22 mouse cellular contexts compared by ENCODE assay signal in genomic region chr5:96578705-96579104, GRCm38 (mm10).
DNase-seq lines count a peak whose midpoint lies in the region; ATAC-seq lines count a peak whose summit lies in the region.
"Had no signal": no experiment of that assay in that cellular context is flagged by ENCODE, and none has a peak within 500 bp of the region (broad histone marks: within the 10 kb centered on the region; RNA-seq: fewer than 3 reads in every experiment).

No protein-coding gene starts in this region.

- peaks cover 27% of the 10 kb centered on the region for H3K36me3 ChIP-seq in kidney, embryonic 15.5 days
- H3K36me3 ChIP-seq in kidney, embryonic 14.5 days (ENCODE audit: control insufficient read depth, insufficient read depth, low read length): peaks cover 7% of the 10 kb centered on the region; the same call in 1 of the 2 replicates
- 0 out of 2 replicates have a peak, but pooled peaks cover 6% of the 10 kb centered on the region for H3K36me3 ChIP-seq in embryonic facial prominence, embryonic 14.5 days (ENCODE audit: control insufficient read depth, insufficient read depth, low read length)
- no peaks in the 10 kb centered on the region for H3K36me3 ChIP-seq in midbrain, embryonic 11.5 days (ENCODE audit: control insufficient read depth, insufficient read depth, low read length)
- H3K36me3 ChIP-seq: embryonic facial prominence, embryonic 13.5 days; forebrain, embryonic 15.5 days; G1E had no signal

- 0 out of 2 replicates have a peak overlapping the region, but pooled peaks have one; percentile 9 for H3K27ac ChIP-seq in kidney, embryonic 15.5 days
- H3K27ac ChIP-seq in kidney, embryonic 14.5 days (ENCODE audit: low read depth, low read length): no peak overlapping the region
- H3K27ac ChIP-seq in embryonic facial prominence, embryonic 14.5 days (replicated peaks; ENCODE audit: low read depth, low read length): no peak overlapping the region
- H3K27ac ChIP-seq in midbrain, embryonic 11.5 days (ENCODE audit: low read depth, low read length): no peak overlapping the region
- H3K27ac ChIP-seq: embryonic facial prominence, embryonic 13.5 days; forebrain, embryonic 15.5 days; heart, embryonic 13.5 days had no signal

- no peak overlapping the region for H3K4me3 ChIP-seq in kidney, embryonic 15.5 days (replicated peaks)
- H3K4me3 ChIP-seq in kidney, embryonic 14.5 days (ENCODE audit: low read length): no peak overlapping the region
- no peak overlapping the region for H3K4me3 ChIP-seq in embryonic facial prominence, embryonic 14.5 days (ENCODE audit: low read depth, low read length)
- no peak overlapping the region for H3K4me3 ChIP-seq in midbrain, embryonic 11.5 days (ENCODE audit: low read depth, low read length)
- H3K4me3 ChIP-seq: embryonic facial prominence, embryonic 13.5 days; erythroblast, embryonic 14.5 days; forebrain, embryonic 15.5 days; heart, embryonic 13.5 days had no signal

- no peak overlapping the region for H3K9ac ChIP-seq in kidney, embryonic 15.5 days
- no peak overlapping the region for H3K9ac ChIP-seq in kidney, embryonic 14.5 days (ENCODE audit: low read depth, low read length)
- H3K9ac ChIP-seq in embryonic facial prominence, embryonic 14.5 days (ENCODE audit: low read depth, low read length): no peak overlapping the region
- no peak overlapping the region for H3K9ac ChIP-seq in midbrain, embryonic 11.5 days (ENCODE audit: low read length)
- H3K9ac ChIP-seq: embryonic facial prominence, embryonic 13.5 days; forebrain, embryonic 15.5 days; heart, embryonic 13.5 days had no signal

- 72% methylated on average over 3 of the region's 3 CpGs for WGBS in kidney, embryonic 15.5 days
- 58% methylated on average over 3 of the region's 3 CpGs for WGBS in kidney, embryonic 14.5 days
- WGBS in embryonic facial prominence, embryonic 14.5 days: 30% methylated on average over 3 of the region's 3 CpGs
- WGBS in midbrain, embryonic 11.5 days: 78% methylated on average over 3 of the region's 3 CpGs

- DNase-seq in embryonic facial prominence, embryonic 14.5 days (ENCODE audit: low spot score): peak; percentile 76
- peak; percentile 5 for DNase-seq in gonadal fat pad, adult 2 months (ENCODE audit: low read depth)
- no peak for DNase-seq in urinary bladder, postnatal 10 days (ENCODE audit: low spot score)
- DNase-seq in midbrain, embryonic 11.5 days (ENCODE audit: low spot score, missing footprints): no peak
- DNase-seq in c-Kit-positive CD71-positive TER-119-positive erythroid progenitor cells, embryonic 14.5 days (ENCODE audit: low spot score): no peak
- DNase-seq: adrenal gland, adult 8-10 months; adrenal gland, postnatal 36 days; cerebellum, adult 11 months; cerebellum, adult 8-10 months; cerebellum, postnatal 14 days; embryo, embryonic 11 days; gastrocnemius, postnatal 10 days; heart, postnatal 36 days had no signal

- H3K4me2 ChIP-seq in kidney, embryonic 15.5 days: no peak overlapping the region
- H3K4me2 ChIP-seq in kidney, embryonic 14.5 days (replicated peaks; ENCODE audit: low read depth, low read length): no peak overlapping the region
- no peak overlapping the region for H3K4me2 ChIP-seq in embryonic facial prominence, embryonic 14.5 days (ENCODE audit: low read depth, low read length)
- no peak overlapping the region for H3K4me2 ChIP-seq in midbrain, embryonic 11.5 days
- H3K4me2 ChIP-seq: embryonic facial prominence, embryonic 13.5 days; forebrain, embryonic 15.5 days; heart, embryonic 13.5 days had no signal

- no peaks in the 10 kb centered on the region for H3K27me3 ChIP-seq in kidney, embryonic 15.5 days
- H3K27me3 ChIP-seq in kidney, embryonic 14.5 days (ENCODE audit: control insufficient read depth, insufficient read depth, low read length): no peaks in the 10 kb centered on the region
- H3K27me3 ChIP-seq in embryonic facial prominence, embryonic 14.5 days (replicated peaks; ENCODE audit: control insufficient read depth, insufficient read depth, low read length): no peaks in the 10 kb centered on the region
- no peaks in the 10 kb centered on the region for H3K27me3 ChIP-seq in midbrain, embryonic 11.5 days (ENCODE audit: control insufficient read depth, insufficient read depth, low read length)
- H3K27me3 ChIP-seq: embryonic facial prominence, embryonic 13.5 days; forebrain, embryonic 15.5 days; heart, embryonic 13.5 days had no signal

- H3K9me3 ChIP-seq in kidney, embryonic 15.5 days (replicated peaks): no peaks in the 10 kb centered on the region
- no peaks in the 10 kb centered on the region for H3K9me3 ChIP-seq in kidney, embryonic 14.5 days (ENCODE audit: control insufficient read depth, low read length)
- H3K9me3 ChIP-seq in embryonic facial prominence, embryonic 14.5 days (ENCODE audit: control insufficient read depth, low read length): no peaks in the 10 kb centered on the region
- H3K9me3 ChIP-seq in midbrain, embryonic 11.5 days (ENCODE audit: control insufficient read depth, low read length): no peaks in the 10 kb centered on the region
- H3K9me3 ChIP-seq: embryonic facial prominence, embryonic 13.5 days; forebrain, embryonic 15.5 days; G1E; heart, embryonic 13.5 days had no signal

- no peak for ATAC-seq in kidney, embryonic 15.5 days (replicated peaks; ENCODE audit: low FRiP score)
- no peak for ATAC-seq in kidney, embryonic 14.5 days (ENCODE audit: low FRiP score, low TSS enrichment)
- peak; percentile 75 for ATAC-seq in embryonic facial prominence, embryonic 14.5 days (ENCODE audit: low read depth)
- no peak for ATAC-seq in midbrain, embryonic 11.5 days (ENCODE audit: low FRiP score)
- ATAC-seq: forebrain, embryonic 15.5 days; hindbrain, embryonic 16.5 days; inflammation-experienced regulatory T-cells, adult 6 months had no signal

- 0 out of 2 replicates have a peak, but pooled peaks cover 5% of the 10 kb centered on the region for H3K4me1 ChIP-seq in kidney, embryonic 15.5 days
- no peaks in the 10 kb centered on the region for H3K4me1 ChIP-seq in kidney, embryonic 14.5 days (ENCODE audit: control insufficient read depth, insufficient read depth, low read length)
- 0 out of 2 replicates have a peak, but pooled peaks cover 4% of the 10 kb centered on the region for H3K4me1 ChIP-seq in embryonic facial prominence, embryonic 14.5 days (ENCODE audit: control insufficient read depth, insufficient read depth, low read length)
- H3K4me1 ChIP-seq in midbrain, embryonic 11.5 days (ENCODE audit: control insufficient read depth, insufficient read depth, low read length): no peaks in the 10 kb centered on the region
- H3K4me1 ChIP-seq: forebrain, embryonic 15.5 days had no signal

Comparison
In these comparisons a context has a peak if more than half of its experiments do, and no peak if none do; other contexts are left out.
1. DNase-seq: peak in embryonic facial prominence, embryonic 14.5 days (single experiment) and gonadal fat pad, adult 2 months (single experiment); none in urinary bladder, postnatal 10 days (single experiment), midbrain, embryonic 11.5 days (single experiment) and c-Kit-positive CD71-positive TER-119-positive erythroid progenitor cells, embryonic 14.5 days (single experiment).